Mouse (Mus musculus): ENCODE measurements around the gene Tcp11. TPM values are rescaled to one million over a fixed set of nuclear protein-coding genes. Genes with fewer than 3 reads are reported as not detected.

Gene Tcp11
- total and polyA plus RNA-seq, 3 experiments = 0.50 to 0.82 TPM; not detected in 1

GRCm38 (mm10) chr17:28072730-28073129 lies 7.7 kb downstream of the Tcp11 start:
- H3K36me3 ChIP-seq (ENCODE audit: control insufficient read depth in 1 of 2, insufficient read depth in 2 of 2, low read length in 2 of 2) = no peaks in the 10 kb centered on the region
- no peak for TF ChIP-seq MAFK (IDR thresholded peaks at IDR 0.05; ENCODE audit: borderline replicate concordance, low read depth, low read length)
- H3K27ac ChIP-seq (ENCODE audit: control insufficient read depth, low read depth, low read length) = no peak overlapping the region
- no peak overlapping the region for H3K4me3 ChIP-seq (ENCODE audit: control insufficient read depth in 1 of 2, insufficient read depth in 1 of 2, low read depth in 2 of 2, low read length in 2 of 2)
- no peaks in the 10 kb centered on the region for H3K4me1 ChIP-seq (ENCODE audit: control insufficient read depth in 1 of 2, insufficient read depth in 2 of 2, low read length in 2 of 2)
- no peak for DNase-seq (ENCODE audit: low read depth, low spot score)
- no peak overlapping the region for H3K9ac ChIP-seq (ENCODE audit: control insufficient read depth, low read depth, low read length, poor library complexity, severe bottlenecking)
- H3K27me3 ChIP-seq (ENCODE audit: control insufficient read depth in 1 of 2, insufficient read depth in 2 of 2, low read length in 2 of 2) = no peaks in the 10 kb centered on the region
- no peaks in the 10 kb centered on the region for H3K9me3 ChIP-seq (replicated peaks; ENCODE audit: insufficient read depth, low read length)
- H3K79me2 ChIP-seq (ENCODE audit: control insufficient read depth, insufficient read depth, low read length, poor library complexity) = no peaks in the 10 kb centered on the region

- H3K9ac ChIP-seq (ENCODE audit: control insufficient read depth, low read depth, low read length, poor library complexity, severe bottlenecking) = no peak overlapping the region
- H3K27ac ChIP-seq (ENCODE audit: control insufficient read depth, low read depth, low read length) = no peak overlapping the region
- TF ChIP-seq MXI1 (IDR thresholded peaks at IDR 0.05; ENCODE audit: low read depth, low read length) = no peak
- TF ChIP-seq MEF2A (IDR thresholded peaks at IDR 0.05; ENCODE audit: extremely low read depth, insufficient replicate concordance, low read depth, low read length, poor library complexity, severe bottlenecking) = no peak
- TF ChIP-seq POLR2AphosphoS5 (IDR thresholded peaks at IDR 0.05; ENCODE audit: borderline replicate concordance, low read depth, low read length) = no peak
- TF ChIP-seq HCFC1 (IDR thresholded peaks at IDR 0.05; ENCODE audit: low read depth, low read length) = no peak
- TF ChIP-seq ZKSCAN1 (IDR thresholded peaks at IDR 0.05; ENCODE audit: low read depth, low read length) = no peak
- TF ChIP-seq E2F4 (IDR thresholded peaks at IDR 0.05; ENCODE audit: borderline replicate concordance, low read depth, low read length) = no peak
- TF ChIP-seq BHLHE40 (IDR thresholded peaks at IDR 0.05; ENCODE audit: borderline replicate concordance, low read depth, low read length) = no peak
- TF ChIP-seq GABPA (IDR thresholded peaks at IDR 0.05; ENCODE audit: low read depth, low read length) = no peak
- no peak for TF ChIP-seq JUND (IDR thresholded peaks at IDR 0.05; ENCODE audit: low read depth, low read length)
- TF ChIP-seq RAD21 (IDR thresholded peaks at IDR 0.05; ENCODE audit: low read depth, low read length) = no peak
- TF ChIP-seq TAL1 (IDR thresholded peaks at IDR 0.05; ENCODE audit: low read length) = no peak
- TF ChIP-seq SIN3A (IDR thresholded peaks at IDR 0.05; ENCODE audit: low read length) = no peak
- TF ChIP-seq TCF12 (IDR thresholded peaks at IDR 0.05; ENCODE audit: low read depth, low read length) = no peak
- H3K27me3 ChIP-seq (ENCODE audit: control insufficient read depth in 1 of 2, insufficient read depth in 2 of 2, low read length in 2 of 2) = no peaks in the 10 kb centered on the region
- H3K4me1 ChIP-seq (ENCODE audit: control insufficient read depth in 1 of 2, insufficient read depth in 2 of 2, low read length in 2 of 2) = no peaks in the 10 kb centered on the region
- no peak overlapping the region for H3K4me3 ChIP-seq (ENCODE audit: control insufficient read depth in 1 of 2, insufficient read depth in 1 of 2, low read depth in 2 of 2, low read length in 2 of 2)
- no peaks in the 10 kb centered on the region for H3K36me3 ChIP-seq (ENCODE audit: control insufficient read depth in 1 of 2, insufficient read depth in 2 of 2, low read length in 2 of 2)
- H3K9me3 ChIP-seq (replicated peaks; ENCODE audit: insufficient read depth, low read length) = no peaks in the 10 kb centered on the region
- DNase-seq (ENCODE audit: low read depth, low spot score) = no peak
- no peaks in the 10 kb centered on the region for H3K79me2 ChIP-seq (ENCODE audit: control insufficient read depth, insufficient read depth, low read length, poor library complexity)
Measured at GRCm38 (mm10) chr17:28070256-28070655, 10.2 kb downstream of the Tcp11 start.

GRCm38 (mm10) chr17:28069446-28069845 lies 11.0 kb downstream of the Tcp11 start:
- TF ChIP-seq USF2 (IDR thresholded peaks at IDR 0.05; ENCODE audit: borderline replicate concordance in 1 of 2, insufficient read depth in 1 of 2, low read depth in 1 of 2, low read length in 2 of 2) (no peak), TAL1 (IDR thresholded peaks at IDR 0.05; ENCODE audit: low read length) (no peak), GABPA (IDR thresholded peaks at IDR 0.05; ENCODE audit: low read depth, low read length) (no peak), USF1 (IDR thresholded peaks at IDR 0.05; ENCODE audit: low read depth, low read length) (no peak), CHD2 (IDR thresholded peaks at IDR 0.05; ENCODE audit: low read length) (no peak), MYB (IDR thresholded peaks at IDR 0.05; ENCODE audit: low read depth, low read length) (no peak), HCFC1 (IDR thresholded peaks at IDR 0.05; ENCODE audit: low read depth, low read length) (no peak), TBP (IDR thresholded peaks at IDR 0.05; ENCODE audit: low read depth, low read length) (no peak), MYC (IDR thresholded peaks at IDR 0.05; ENCODE audit: low read depth, low read length) (no peak)
- no peaks in the 10 kb centered on the region for H3K79me2 ChIP-seq (ENCODE audit: control insufficient read depth, insufficient read depth, low read length, poor library complexity)
- no peak overlapping the region for H3K4me3 ChIP-seq (ENCODE audit: control insufficient read depth in 1 of 2, insufficient read depth in 1 of 2, low read depth in 2 of 2, low read length in 2 of 2)
- DNase-seq (ENCODE audit: low read depth, low spot score) = no peak
- H3K9ac ChIP-seq (ENCODE audit: control insufficient read depth, low read depth, low read length, poor library complexity, severe bottlenecking) = no peak overlapping the region
- no peaks in the 10 kb centered on the region for H3K4me1 ChIP-seq (ENCODE audit: control insufficient read depth in 1 of 2, insufficient read depth in 2 of 2, low read length in 2 of 2)
- no peaks in the 10 kb centered on the region for H3K9me3 ChIP-seq (replicated peaks; ENCODE audit: insufficient read depth, low read length)
- no peaks in the 10 kb centered on the region for H3K36me3 ChIP-seq (ENCODE audit: control insufficient read depth in 1 of 2, insufficient read depth in 2 of 2, low read length in 2 of 2)
- no peak overlapping the region for H3K27ac ChIP-seq (ENCODE audit: control insufficient read depth, low read depth, low read length)
- H3K27me3 ChIP-seq (ENCODE audit: control insufficient read depth in 1 of 2, insufficient read depth in 2 of 2, low read length in 2 of 2) = no peaks in the 10 kb centered on the region
